Mouse (Mus musculus) frontal cortex, postnatal 14 days (tissue): ENCODE results near the gene Tmem60.

Source experiments
- DNase-seq, 2 experiments: peaks; one replicate each; pipeline ENCODE4 v3.0.0; 2022; ENCODE audit warnings: low spot score in 2 of 2

The Tmem60 gene

GRCm38 (mm10) chr5:20906191-20906590 is 24.2 kb downstream of the Tmem60 start:
- DNase-seq: no peak

- no peak for DNase-seq
These were observed 29.8 kb downstream of the Tmem60 start for GRCm38 (mm10) chr5:20911741-20912140.

- peak in 1 of 2 experiments; percentile 67 for DNase-seq
These were observed 31.6 kb downstream of the Tmem60 start for GRCm38 (mm10) chr5:20913372-20914275.

- no peak for DNase-seq
These were observed 37.0 kb downstream of the Tmem60 start for GRCm38 (mm10) chr5:20918967-20919366.

GRCm38 (mm10) chr5:20919566-20919965 is 37.6 kb downstream of the Tmem60 start:
- no peak for DNase-seq

- DNase-seq: no peak
These were observed 42.6 kb downstream of the Tmem60 start for GRCm38 (mm10) chr5:20924608-20925007.

GRCm38 (mm10) chr5:20925451-20925850 is 43.5 kb downstream of the Tmem60 start:
- DNase-seq: no peak

- DNase-seq: no peak
These were observed 47.7 kb downstream of the Tmem60 start for GRCm38 (mm10) chr5:20929669-20930151.

GRCm38 (mm10) chr5:20930430-20930829 is 48.4 kb downstream of the Tmem60 start:
- no peak for DNase-seq

- no peak for DNase-seq
These were observed 49.3 kb downstream of the Tmem60 start for GRCm38 (mm10) chr5:20931300-20931699.

GRCm38 (mm10) chr5:20932585-20932984 is 50.6 kb downstream of the Tmem60 start:
- no peak for DNase-seq

- no peak for DNase-seq
These were observed 53.9 kb downstream of the Tmem60 start for GRCm38 (mm10) chr5:20935934-20936333.
